Mouse (Mus musculus) adipose tissue, adult 10 weeks (tissue): ENCODE results near the gene Gpr63. TPM values are rescaled to one million over a fixed set of nuclear protein-coding genes. Genes with fewer than 3 reads are reported as not detected.

ENCODE experiments used
- polyA plus RNA-seq: library from polyadenylated mRNA; stranded (reverse); fragments of 350-450 nt; fragmentation: Illumina TruSeq; extraction: RNeasy Lipid Tissue Mini Kit (QIAGEN cat#74804); gene quantifications from one replicate; pipeline ENCODE4 v1.2.3, GENCODE M21; 2014; ENCODE audit warnings: low read depth, low replicate concordance

Gpr63 gene
- polyA plus RNA-seq = 3.6 TPM

GRCm38 (mm10) chr4:24966299-24966991 is at the start of gene Gpr63:
TSS of gene Gpr63 (plus strand) at chr4:24966407.

Other genes starting within 250 kb of the Gpr63 start
- 0.48 TPM for gene Klhl32, start 115.3 kb upstream of the Gpr63 start, polyA plus RNA-seq
- gene Ndufaf4, start 68.3 kb upstream of the Gpr63 start, polyA plus RNA-seq = 13.4 TPM